Mouse (Mus musculus) lung, postnatal 0 days (tissue): ENCODE measurements around the gene Piezo1.
A peak's percentile ranks its signal among the peaks of the same experiment; 100 is the strongest.

Experiments
- CTCF ChIP-seq: IDR thresholded peaks from 2 replicates; pipeline ENCODE4 v1.5.1; 2016; ENCODE audit warnings: antibody characterized with exemption, mild to moderate bottlenecking
- EP300 ChIP-seq: IDR thresholded peaks from 2 replicates; pipeline ENCODE4 v1.6.1; 2016; ENCODE audit warnings: antibody characterized with exemption, mild to moderate bottlenecking, control low read depth

DNA sequence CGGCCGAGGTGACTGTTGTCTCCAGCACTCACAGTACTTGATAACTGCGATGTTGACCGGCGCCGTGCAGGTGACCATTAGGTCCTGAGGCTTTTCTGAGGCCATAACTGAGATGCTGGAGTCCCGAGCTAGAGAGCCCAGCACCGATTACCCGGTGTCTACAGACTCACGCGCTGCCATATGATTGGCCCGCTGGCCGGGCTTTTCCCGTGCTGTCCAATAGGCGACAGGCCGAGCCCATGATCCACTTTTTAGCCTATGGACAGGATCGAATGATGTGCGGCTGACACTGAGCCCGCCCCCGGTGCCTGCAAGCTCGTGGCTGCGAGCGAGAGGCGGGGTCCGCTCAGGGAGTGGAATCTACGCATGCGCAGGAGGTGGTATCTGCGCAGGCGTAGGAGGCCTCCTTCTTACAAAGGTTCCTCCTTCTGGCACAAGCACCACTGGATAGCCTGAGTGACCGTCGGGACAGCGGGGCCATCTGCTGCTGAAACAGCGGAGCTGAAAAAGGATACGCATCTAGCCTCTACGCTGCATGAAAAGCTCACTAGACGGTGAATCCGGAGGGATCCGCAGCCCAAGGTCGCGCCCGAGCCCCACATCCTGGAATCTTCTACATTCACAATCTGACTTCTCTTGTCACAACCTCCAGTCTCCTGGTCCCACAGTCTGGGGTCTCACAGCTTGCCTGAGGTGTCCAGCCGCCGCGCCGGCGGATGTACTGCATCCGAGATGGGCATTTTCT lies 107.7 kb downstream of the Piezo1 start, which contains the start of gene Mvd:
- TF ChIP-seq CTCF (peak; percentile 71), EP300 (no peak)
